Mouse (Mus musculus) megakaryocyte, embryonic 14.5 days (primary cell): ENCODE results near the gene Flrt3.

Experiments used
- FLI1 ChIP-seq: IDR thresholded peaks from 2 replicates; pipeline ENCODE4 v1.6.1; 2012; ENCODE audit warnings: low read length, inconsistent platforms, mixed read lengths
- GATA1 ChIP-seq: IDR thresholded peaks from 3 replicates; pipeline ENCODE4 v1.6.1; 2012; ENCODE audit warnings: mixed read lengths, low read length, inconsistent platforms, borderline replicate concordance

- no peak for TF ChIP-seq GATA1
- no peak for TF ChIP-seq FLI1
Measured at GRCm38 (mm10) chr2:140691403-140691802, 20.1 kb upstream of the Flrt3 start.
